9 mouse cellular contexts compared by ENCODE assay signal in the genomic region with DNA sequence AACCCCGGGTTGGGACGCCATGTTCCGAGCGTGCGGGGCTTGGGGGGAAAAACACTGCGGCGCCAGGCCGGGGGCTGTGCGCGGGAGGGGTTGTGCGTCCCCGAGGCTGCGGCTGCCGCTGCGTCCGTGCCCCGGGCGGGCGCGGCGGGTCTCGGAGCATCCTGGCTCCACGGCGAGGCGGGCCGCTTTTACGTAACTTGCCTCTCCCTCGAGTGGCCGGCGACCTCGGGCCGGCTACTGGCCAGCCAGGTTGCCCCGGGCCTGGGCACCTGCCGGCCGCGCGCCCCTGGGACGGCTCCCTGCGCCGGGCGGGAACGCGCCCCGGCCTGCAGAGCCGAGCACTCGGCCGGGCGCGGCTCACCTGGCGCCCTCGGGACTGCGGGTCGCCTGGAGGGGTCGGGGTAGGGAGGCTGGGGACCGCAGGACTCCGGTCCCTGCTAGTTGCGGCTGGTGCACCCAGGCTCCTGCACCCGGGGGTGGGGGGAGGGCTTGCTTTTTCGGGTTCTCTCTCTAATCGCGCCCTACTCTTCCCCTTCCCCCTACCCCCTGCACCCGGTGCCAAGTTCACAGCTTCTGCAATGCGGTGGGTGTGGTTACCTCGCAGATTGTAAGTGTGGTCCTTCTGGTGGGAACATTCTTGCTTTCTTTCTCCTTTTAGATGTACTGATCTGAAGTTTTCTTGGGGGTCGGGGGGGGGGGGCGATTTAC.
A peak's percentile ranks its signal among the peaks of the same experiment; 100 is the strongest.
DNase-seq lines count a peak whose midpoint lies in the region; ATAC-seq lines count a peak whose summit lies in the region.
"Had no signal": no experiment of that assay in that cellular context is flagged by ENCODE, and none has a peak within 500 bp of the region (broad histone marks: within the 10 kb centered on the region; RNA-seq: fewer than 3 reads in every experiment).

No protein-coding gene starts in this region.

- DNase-seq in kidney, adult 11 months: peak; percentile 16
- no peak for DNase-seq in kidney, adult 8-10 months
- DNase-seq in adrenal gland, postnatal 14 days: peak; percentile 25
- DNase-seq in embryonic facial prominence, embryonic 14.5 days (ENCODE audit: low spot score): peak; percentile 74
- DNase-seq in hindbrain, embryonic 10.5 days (ENCODE audit: low spot score): peak; percentile 62
- DNase-seq in neural tube, embryonic 10.5 days (ENCODE audit: extremely low spot score, low spot score): peak; percentile 63
- DNase-seq in MN1 (ENCODE audit: low spot score): no peak

- peak overlapping the region; percentile 74 for H3K4me2 ChIP-seq in embryonic facial prominence, embryonic 14.5 days (ENCODE audit: low read depth, low read length)
- H3K4me2 ChIP-seq in limb, embryonic 13.5 days (replicated peaks): peak overlapping the region; percentile 70

- ATAC-seq in embryonic facial prominence, embryonic 14.5 days (ENCODE audit: low read depth): peak; percentile 57
- peak; percentile 78 for ATAC-seq in limb, embryonic 13.5 days (ENCODE audit: low FRiP score, low read depth)

- no peaks in the 10 kb centered on the region for H3K27me3 ChIP-seq in embryonic facial prominence, embryonic 14.5 days (replicated peaks; ENCODE audit: control insufficient read depth, insufficient read depth, low read length)
- peaks cover 40% of the 10 kb centered on the region for H3K27me3 ChIP-seq in hindbrain, embryonic 10.5 days (ENCODE audit: insufficient read depth, poor library complexity, severe bottlenecking)
- no peaks in the 10 kb centered on the region for H3K27me3 ChIP-seq in limb, embryonic 13.5 days

- 0% methylated on average over 9 of the region's 66 CpGs for WGBS in embryonic facial prominence, embryonic 14.5 days
- WGBS in hindbrain, embryonic 10.5 days: under 1% methylated on average over 65 of the region's 66 CpGs
- under 1% methylated on average over 65 of the region's 66 CpGs for WGBS in limb, embryonic 13.5 days

- peak overlapping the region; percentile 95 for H3K4me3 ChIP-seq in embryonic facial prominence, embryonic 14.5 days (ENCODE audit: low read depth, low read length)
- H3K4me3 ChIP-seq in hindbrain, embryonic 10.5 days: peak overlapping the region; percentile 92
- peak overlapping the region; percentile 69 for H3K4me3 ChIP-seq in limb, embryonic 13.5 days

- peak overlapping the region; percentile 94 for H3K27ac ChIP-seq in embryonic facial prominence, embryonic 14.5 days (replicated peaks; ENCODE audit: low read depth, low read length)
- peak overlapping the region; percentile 94 for H3K27ac ChIP-seq in hindbrain, embryonic 10.5 days
- H3K27ac ChIP-seq in limb, embryonic 13.5 days: peak overlapping the region; percentile 94

- no peaks in the 10 kb centered on the region for H3K36me3 ChIP-seq in embryonic facial prominence, embryonic 14.5 days (ENCODE audit: control insufficient read depth, insufficient read depth, low read length)
- H3K36me3 ChIP-seq in hindbrain, embryonic 10.5 days: no peaks in the 10 kb centered on the region
- no peaks in the 10 kb centered on the region for H3K36me3 ChIP-seq in limb, embryonic 13.5 days
- H3K36me3 ChIP-seq: G1E had no signal

- H3K9ac ChIP-seq in embryonic facial prominence, embryonic 14.5 days (ENCODE audit: low read depth, low read length): peak overlapping the region; percentile 98
- H3K9ac ChIP-seq in limb, embryonic 13.5 days: peak overlapping the region; percentile 91

- H3K4me1 ChIP-seq in embryonic facial prominence, embryonic 14.5 days (ENCODE audit: control insufficient read depth, insufficient read depth, low read length): peaks cover 13% of the 10 kb centered on the region; the same call in 1 of the 2 replicates
- H3K4me1 ChIP-seq in hindbrain, embryonic 10.5 days (replicated peaks): peaks cover 21% of the 10 kb centered on the region
- H3K4me1 ChIP-seq in limb, embryonic 13.5 days: peaks cover 23% of the 10 kb centered on the region

- H3K9me3 ChIP-seq in embryonic facial prominence, embryonic 14.5 days (ENCODE audit: control insufficient read depth, low read length): no peaks in the 10 kb centered on the region
- no peaks in the 10 kb centered on the region for H3K9me3 ChIP-seq in hindbrain, embryonic 10.5 days
- H3K9me3 ChIP-seq in limb, embryonic 13.5 days: no peaks in the 10 kb centered on the region

Comparison
In these comparisons a context has a peak if more than half of its experiments do, and no peak if none do; other contexts are left out.
1. DNase-seq: peak in kidney, adult 11 months (single experiment), adrenal gland, postnatal 14 days (single experiment), embryonic facial prominence, embryonic 14.5 days (single experiment), hindbrain, embryonic 10.5 days (single experiment) and neural tube, embryonic 10.5 days (single experiment); none in kidney, adult 8-10 months (0 of 2) and MN1 (single experiment).
2. Peak in every context shown above with its lines, with median percentiles within 50 percentile points of each other: H3K27ac ChIP-seq and H3K4me3 ChIP-seq.